Mouse (Mus musculus) left cerebral cortex, adult 2 months (tissue): ENCODE data around the gene Klhl9. TPM values are rescaled to one million over a fixed set of nuclear protein-coding genes. Genes with fewer than 3 reads are reported as not detected.

Experiments used
- DNase-seq, 2 experiments: peaks; one replicate each; pipeline ENCODE4 v3.0.0; 2021 to 2022; ENCODE audit warnings: low spot score in 2 of 2, mixed read lengths in 1 of 2; ENCODE audit errors: extremely low spot score in 1 of 2
- H3K27ac ChIP-seq: fragments of 200-600 bp; 2 replicates; pipeline ENCODE4 v1.8.1; 2022
- H3K4me3 ChIP-seq: fragments of 200-600 bp; 2 replicates; pipeline ENCODE4 v1.8.1; 2022
- CTCF ChIP-seq: fragments of 200-600 bp; IDR thresholded peaks from 2 replicates; pipeline ENCODE4 v1.8.1; 2022; ENCODE audit warnings: antibody characterized with exemption, mild to moderate bottlenecking, moderate library complexity
- intact Hi-C: fragments of 180-260 bp; cut with DNase I; formaldehyde crosslinking; loops from one replicate; pipeline ENCODE4 v1.15.1; 2025
- total RNA-seq, 2 experiments: library from RNA; stranded (reverse); gene quantifications; 2 replicates each; pipeline ENCODE4 v1.2.3; 2021

Klhl9 gene
- total RNA-seq, 2 experiments from 2014 or later: 96.7 to 97.8 TPM

DNA sequence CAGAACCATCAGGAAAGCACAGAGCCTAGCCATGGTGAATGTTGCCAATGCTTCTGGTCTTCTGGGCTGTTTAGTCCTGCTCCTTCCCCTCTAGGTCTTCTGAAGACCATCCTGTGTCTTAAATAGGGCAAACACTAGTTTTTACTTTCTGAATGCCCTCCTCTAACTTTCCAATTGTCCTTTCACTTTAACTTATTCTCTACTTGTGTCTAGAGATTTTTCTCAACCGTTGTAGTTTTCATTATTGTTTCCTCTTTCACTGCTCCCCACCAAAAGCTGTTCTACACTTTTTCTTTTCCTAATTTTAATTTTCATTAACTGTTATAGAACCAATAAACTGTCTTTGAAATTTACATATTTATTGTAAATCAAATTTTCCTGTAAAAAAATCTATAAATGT is 45.4 kb downstream of the Klhl9 start, which contains the start of gene Ifna16:
TSS of gene Ifna16 (minus strand) at position 101 of the 400 bp plus-strand sequence.
- no peak within 1 kb of the TSS for H3K27ac ChIP-seq
- TF ChIP-seq CTCF: no peak
- no peak for DNase-seq
- no peak within 1 kb of the TSS for H3K4me3 ChIP-seq
- intact Hi-C loops: no loop called here

Other genes with a start within 250 kb of the Klhl9 start
- not detected for gene Ifnb1, start 199.7 kb downstream of the Klhl9 start, total RNA-seq
- gene Ifna15, start 164.2 kb downstream of the Klhl9 start, total RNA-seq: not detected
- gene Ifna14, start 150.7 kb downstream of the Klhl9 start, total RNA-seq: not detected
- not detected for gene Ifna9, start 130.1 kb downstream of the Klhl9 start, total RNA-seq
- gene Ifna12, start 119.1 kb downstream of the Klhl9 start, total RNA-seq: not detected
- not detected for gene C87499, start 88.1 kb downstream of the Klhl9 start, total RNA-seq
- gene Ifna13, start 78.0 kb downstream of the Klhl9 start, total RNA-seq: not detected
- gene Ifna16, start 45.5 kb downstream of the Klhl9 start, total RNA-seq: not detected
- gene Ifna2, start 38.6 kb downstream of the Klhl9 start, total RNA-seq: not detected
- not detected for gene Ifnab, start 31.1 kb downstream of the Klhl9 start, total RNA-seq
- 1 to 10 TPM in 1 of 2 experiments, under 1 TPM in 1; 0.79 to 1.1 TPM for gene Gm26566, start 660 bp downstream of the Klhl9 start, total RNA-seq
- not detected for gene Gm13271, start 32.4 kb upstream of the Klhl9 start, total RNA-seq
- not detected for gene Gm13283, start 37.7 kb upstream of the Klhl9 start, total RNA-seq
- not detected for gene Gm13290, start 51.4 kb upstream of the Klhl9 start, total RNA-seq
- not detected for gene Gm13289, start 54.5 kb upstream of the Klhl9 start, total RNA-seq
- gene Gm13272, start 57.4 kb upstream of the Klhl9 start, total RNA-seq: not detected
- gene Ifnz, start 59.7 kb upstream of the Klhl9 start, total RNA-seq: not detected
- not detected for gene Gm13276, start 63.2 kb upstream of the Klhl9 start, total RNA-seq
- gene Gm13277, start 66.2 kb upstream of the Klhl9 start, total RNA-seq: not detected
- gene Gm13278, start 69.1 kb upstream of the Klhl9 start, total RNA-seq: not detected
- gene Gm13275, start 72.0 kb upstream of the Klhl9 start, total RNA-seq: not detected
- gene Gm13279, start 74.9 kb upstream of the Klhl9 start, total RNA-seq: not detected
- gene Gm13285, start 77.2 kb upstream of the Klhl9 start, total RNA-seq: not detected
- gene Gm13287, start 80.8 kb upstream of the Klhl9 start, total RNA-seq: not detected
- gene Gm13288, start 83.1 kb upstream of the Klhl9 start, total RNA-seq: not detected
- gene Ifna7, start 93.8 kb upstream of the Klhl9 start, total RNA-seq: not detected
- gene Ifna11, start 97.5 kb upstream of the Klhl9 start, total RNA-seq: not detected
- not detected for gene Ifna6, start 105.0 kb upstream of the Klhl9 start, total RNA-seq
- gene Ifna5, start 113.1 kb upstream of the Klhl9 start, total RNA-seq: not detected
- gene Ifna4, start 119.4 kb upstream of the Klhl9 start, total RNA-seq: not detected
- gene Ifna1, start 127.6 kb upstream of the Klhl9 start, total RNA-seq: not detected
- not detected for gene Ifne, start 157.7 kb upstream of the Klhl9 start, total RNA-seq